Mouse (Mus musculus) brain, embryonic 14.5 days (tissue): Measurements from ENCODE around the gene Sept11.

Experiments used
- CTCF ChIP-seq: fragments of 200-500 bp; IDR thresholded peaks from 2 replicates; pipeline ENCODE4 v1.5.1; 2012; ENCODE audit warnings: inconsistent platforms, mild to moderate bottlenecking, moderate library complexity, borderline replicate concordance; ENCODE audit not compliant: insufficient read depth, insufficient read length; ENCODE audit errors: extremely low read depth
- POLR2A ChIP-seq: fragments of 200-500 bp; IDR thresholded peaks from 2 replicates; pipeline ENCODE4 v1.6.1; 2012; ENCODE audit warnings: mild to moderate bottlenecking, inconsistent platforms, borderline replicate concordance; ENCODE audit not compliant: poor library complexity, insufficient read depth, insufficient read length, severe bottlenecking; ENCODE audit errors: extremely low read depth

- TF ChIP-seq POLR2A (no peak), CTCF (no peak)
Observed at GRCm38 (mm10) chr5:93221661-93222060, 128.4 kb downstream of the Sept11 start.
